Mouse (Mus musculus) embryonic facial prominence, embryonic 14.5 days (tissue): ENCODE results near the gene Herc1. TPM values are rescaled to one million over a fixed set of nuclear protein-coding genes. Genes with fewer than 3 reads are reported as not detected.

Experiments
- ATAC-seq: fragments of 200-750 bp; cut with Nextera tagmentation; 2 replicates; pipeline ENCODE4 v1.8.0; 2017; ENCODE audit warnings: low read depth, moderate number of reproducible peaks, moderate TSS enrichment
- DNase-seq: peaks from one replicate; pipeline ENCODE4 v3.0.0-alpha.2; 2015; ENCODE audit warnings: low spot score
- H3K27ac ChIP-seq: fragments of 300-500 bp; sonication (generic); replicated peaks from 2 replicates; pipeline ENCODE4 v1.5.1; 2014; ENCODE audit warnings: low read depth, mild to moderate bottlenecking, low read length, moderate library complexity
- H3K27me3 ChIP-seq: fragments of 300-500 bp; sonication (generic); replicated peaks from 2 replicates; pipeline ENCODE4 v1.6.1; 2014; ENCODE audit warnings: low read length; ENCODE audit not compliant: control insufficient read depth, insufficient read depth
- H3K36me3 ChIP-seq: fragments of 300-500 bp; sonication (generic); 2 replicates; pipeline ENCODE4 v1.6.1; 2014; ENCODE audit warnings: low read length, mixed read lengths; ENCODE audit not compliant: control insufficient read depth, insufficient read depth
- H3K4me1 ChIP-seq: fragments of 300-500 bp; sonication (generic); 2 replicates; pipeline ENCODE4 v1.6.1; 2014; ENCODE audit warnings: antibody characterized with exemption, low read length; ENCODE audit not compliant: control insufficient read depth, insufficient read depth
- H3K4me2 ChIP-seq: fragments of 300-500 bp; sonication (generic); 2 replicates; pipeline ENCODE4 v1.6.1; 2014; ENCODE audit warnings: low read depth, mild to moderate bottlenecking, low read length, moderate library complexity, mixed read lengths
- H3K4me3 ChIP-seq: fragments of 300-500 bp; sonication (generic); 2 replicates; pipeline ENCODE4 v1.5.1; 2014; ENCODE audit warnings: low read depth, mild to moderate bottlenecking, low read length
- H3K9ac ChIP-seq: fragments of 300-500 bp; sonication (generic); 2 replicates; pipeline ENCODE4 v1.6.1; 2014; ENCODE audit warnings: low read depth, mild to moderate bottlenecking, low read length, moderate library complexity, mixed read lengths
- H3K9me3 ChIP-seq: fragments of 300-500 bp; sonication (generic); 2 replicates; pipeline ENCODE4 v1.6.1; 2016; ENCODE audit warnings: low read length; ENCODE audit not compliant: control insufficient read depth
- WGBS: fragments of 180-500 bp; shearing (Covaris S2); extraction: QIAGEN DNeasy Blood & Tissue Kit; methylation state at CpG from one replicate; pipeline ENCODE4 v1.1.7; 2014; 5-methylcytosine and 5-hydroxymethylcytosine counted together
- polyA plus RNA-seq: library from polyadenylated mRNA; unstranded; fragments of >200 nt; fragmentation: Nextera tagmentation; extraction: Ambion mirVana; gene quantifications from 2 replicates; pipeline ENCODE4 v1.2.1, GENCODE M21; 2014

Gene Herc1
- polyA plus RNA-seq, 1 experiment from 2014 or later, result 20.0 TPM

DNA sequence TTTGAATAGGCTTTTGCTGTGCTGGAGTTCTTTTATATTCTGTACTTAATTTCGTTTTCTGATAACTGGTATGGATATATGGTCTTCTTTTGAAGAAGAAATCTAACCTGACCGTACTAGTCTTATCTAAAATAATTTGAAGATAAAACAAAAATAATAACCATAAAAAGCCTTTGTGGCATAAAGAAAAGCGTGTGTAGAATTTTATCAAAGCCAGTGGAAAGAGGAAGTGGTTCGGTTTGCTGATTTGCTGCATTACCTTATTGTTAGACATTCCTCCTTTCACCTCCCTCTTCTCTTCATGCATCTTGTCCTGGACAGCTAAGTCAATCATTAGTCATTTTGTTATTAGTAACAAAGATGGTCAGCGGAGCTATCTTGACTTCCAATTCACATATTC, 43.1 kb downstream of the Herc1 start:
- H3K9ac ChIP-seq, result no peak overlapping the region
- no peak overlapping the region for H3K4me3 ChIP-seq
- H3K4me2 ChIP-seq, result no peak overlapping the region
- WGBS, result 88% methylated on average over 5 of the region's 5 CpGs
- H3K9me3 ChIP-seq, result no peaks in the 10 kb centered on the region
- DNase-seq (no peak), ATAC-seq (no peak)
- no peak overlapping the region for H3K27ac ChIP-seq
- H3K4me1 ChIP-seq, result no peaks in the 10 kb centered on the region
- H3K36me3 ChIP-seq, result peaks cover 42% of the 10 kb centered on the region
- no peaks in the 10 kb centered on the region for H3K27me3 ChIP-seq

DNA sequence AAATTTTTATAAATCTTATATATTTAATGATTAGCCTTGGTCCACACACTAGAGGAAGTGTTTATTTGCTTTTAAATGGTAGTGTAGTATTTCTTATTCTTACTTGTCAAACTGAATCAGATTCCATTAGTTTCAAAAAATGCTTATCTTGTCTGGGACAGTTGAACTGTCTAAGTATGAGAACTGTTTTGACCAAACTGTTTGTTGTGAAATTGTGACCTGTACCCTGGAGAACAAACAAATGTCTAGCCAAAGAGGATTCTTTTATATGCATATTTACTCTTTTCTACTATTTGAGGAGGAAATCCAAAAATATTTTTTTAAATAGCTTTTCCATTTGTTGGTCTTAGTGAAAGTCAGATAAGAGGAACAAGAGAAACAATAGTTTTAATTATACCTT, 73.2 kb downstream of the Herc1 start:
- Histone ChIP-seq H3K36me3 (peaks cover 16% of the 10 kb centered on the region; the same call in 1 of the 2 replicates), H3K4me3 (no peak overlapping the region), H3K9ac (no peak overlapping the region), H3K9me3 (no peaks in the 10 kb centered on the region), H3K4me1 (no peaks in the 10 kb centered on the region), H3K27ac (no peak overlapping the region), H3K27me3 (no peaks in the 10 kb centered on the region), H3K4me2 (no peak overlapping the region)
- DNase-seq (no peak), ATAC-seq (no peak)

GRCm38 (mm10) chr9:66440007-66440406, 89.8 kb downstream of the Herc1 start:
- Histone ChIP-seq H3K9ac (no peak overlapping the region), H3K27ac (no peak overlapping the region), H3K27me3 (no peaks in the 10 kb centered on the region), H3K4me1 (no peaks in the 10 kb centered on the region), H3K9me3 (no peaks in the 10 kb centered on the region), H3K4me3 (no peak overlapping the region), H3K36me3 (peaks cover 55% of the 10 kb centered on the region), H3K4me2 (no peak overlapping the region)
- ATAC-seq (no peak), DNase-seq (no peak)
- WGBS, result 94% methylated on average over 8 of the region's 8 CpGs

DNA sequence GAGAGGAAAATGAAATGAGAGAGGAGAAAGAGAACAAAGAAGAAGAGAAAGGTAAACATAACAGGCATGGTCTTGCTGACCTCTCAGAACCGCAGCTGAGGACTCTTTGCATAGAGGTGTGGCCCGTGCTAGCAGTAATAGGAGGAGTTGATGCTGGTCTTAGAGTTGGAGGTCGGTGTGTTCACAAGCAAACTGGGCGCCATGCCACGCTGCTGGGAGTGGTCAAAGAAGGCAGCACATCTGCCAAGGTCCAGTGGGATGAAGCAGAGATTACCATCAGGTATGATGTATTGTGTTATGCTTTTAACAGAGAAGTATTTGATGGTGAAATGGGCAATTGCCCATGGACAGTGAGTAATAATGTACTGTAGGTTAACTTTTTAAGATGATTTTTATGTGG, 98.0 kb downstream of the Herc1 start:
- Histone ChIP-seq H3K9me3 (no peaks in the 10 kb centered on the region), H3K9ac (no peak overlapping the region), H3K4me3 (no peak overlapping the region), H3K4me1 (no peaks in the 10 kb centered on the region), H3K27me3 (no peaks in the 10 kb centered on the region), H3K4me2 (no peak overlapping the region), H3K36me3 (peaks cover 62% of the 10 kb centered on the region), H3K27ac (no peak overlapping the region)
- WGBS, result 85% methylated on average over 5 of the region's 5 CpGs
- ATAC-seq, result no peak
- DNase-seq, result no peak

DNA sequence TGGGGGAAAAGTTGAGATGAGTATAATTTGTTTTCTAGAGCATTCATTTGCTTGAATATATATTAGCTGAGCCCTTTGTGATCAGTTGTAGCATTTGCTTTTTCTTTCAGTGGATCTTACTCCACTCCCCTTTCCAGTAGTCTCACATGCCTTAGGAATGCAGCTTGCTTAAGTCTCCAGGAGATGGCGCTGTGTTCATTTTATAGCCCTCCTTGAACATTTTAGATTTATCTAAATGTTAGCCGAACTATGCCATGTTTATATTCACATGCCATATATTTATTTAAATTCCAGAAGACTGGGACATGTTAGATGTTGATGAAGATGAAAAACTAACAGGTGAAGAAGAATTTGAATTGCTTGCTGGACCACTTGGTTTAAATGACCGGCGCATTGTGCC, 114.8 kb downstream of the Herc1 start:
- Histone ChIP-seq H3K36me3 (peaks cover 63% of the 10 kb centered on the region), H3K4me3 (no peak overlapping the region), H3K27me3 (no peaks in the 10 kb centered on the region), H3K9ac (no peak overlapping the region), H3K27ac (no peak overlapping the region), H3K4me1 (no peaks in the 10 kb centered on the region), H3K4me2 (no peak overlapping the region), H3K9me3 (no peaks in the 10 kb centered on the region)
- DNase-seq (peak; percentile 35), ATAC-seq (no peak)
- 58% methylated on average over 4 of the region's 4 CpGs for WGBS

- WGBS, result 83% methylated on average over 2 of the region's 2 CpGs
- Histone ChIP-seq H3K4me2 (no peak overlapping the region), H3K36me3 (peaks cover 61% of the 10 kb centered on the region)
These were observed 127.5 kb downstream of the Herc1 start for GRCm38 (mm10) chr9:66477785-66478184.

GRCm38 (mm10) chr9:66483429-66483828, 133.2 kb downstream of the Herc1 start:
- DNase-seq (no peak), ATAC-seq (no peak)
- Histone ChIP-seq H3K36me3 (peaks cover 68% of the 10 kb centered on the region), H3K4me2 (no peak overlapping the region), H3K27ac (no peak overlapping the region), H3K4me3 (no peak overlapping the region), H3K9ac (no peak overlapping the region), H3K4me1 (no peaks in the 10 kb centered on the region), H3K9me3 (no peaks in the 10 kb centered on the region), H3K27me3 (no peaks in the 10 kb centered on the region)
- 90% methylated on average over 3 of the region's 3 CpGs for WGBS

More at GRCm38 (mm10) chr9:66477785-66478184, 127.5 kb downstream of the Herc1 start:
- DNase-seq (no peak), ATAC-seq (no peak)
- Histone ChIP-seq H3K27me3 (no peaks in the 10 kb centered on the region), H3K4me3 (no peak overlapping the region), H3K9me3 (no peaks in the 10 kb centered on the region), H3K27ac (no peak overlapping the region), H3K9ac (no peak overlapping the region), H3K4me1 (no peaks in the 10 kb centered on the region)

- no peaks in the 10 kb centered on the region for H3K4me1 ChIP-seq
- H3K36me3 ChIP-seq, result peaks cover 93% of the 10 kb centered on the region
- ATAC-seq, result no peak
- H3K27me3 ChIP-seq, result no peaks in the 10 kb centered on the region
- H3K27ac ChIP-seq, result no peak overlapping the region
- H3K9me3 ChIP-seq, result no peaks in the 10 kb centered on the region
- H3K4me3 ChIP-seq, result no peak overlapping the region
- H3K4me2 ChIP-seq, result no peak overlapping the region
- DNase-seq, result no peak
- H3K9ac ChIP-seq, result no peak overlapping the region
These were observed 138.5 kb downstream of the Herc1 start for GRCm38 (mm10) chr9:66488786-66489185.

- Histone ChIP-seq H3K4me2 (no peak overlapping the region), H3K36me3 (peaks cover 89% of the 10 kb centered on the region), H3K27me3 (no peaks in the 10 kb centered on the region), H3K9ac (no peak overlapping the region), H3K27ac (no peak overlapping the region), H3K4me3 (no peak overlapping the region), H3K9me3 (no peaks in the 10 kb centered on the region), H3K4me1 (no peaks in the 10 kb centered on the region)
- DNase-seq, result no peak
- no peak for ATAC-seq
- WGBS, result 92% methylated on average over 1 of the region's 1 CpGs
These were observed 142.1 kb downstream of the Herc1 start for GRCm38 (mm10) chr9:66492361-66492760.
